In genomic region chr4:84456853-84457249, GRCm38 (mm10) we compare ENCODE assay signal across 18 mouse cellular contexts.
DNase-seq lines count a peak whose midpoint lies in the region; ATAC-seq and TF ChIP-seq lines count a peak whose summit lies in the region.
"Had no signal": no experiment of that assay in that cellular context is flagged by ENCODE, and none has a peak within 500 bp of the region (broad histone marks: within the 10 kb centered on the region; RNA-seq: fewer than 3 reads in every experiment).

No protein-coding gene starts in this region.

- no peaks in the 10 kb centered on the region for H3K36me3 ChIP-seq in forebrain, embryonic 13.5 days (ENCODE audit: poor library complexity, severe bottlenecking)
- no peaks in the 10 kb centered on the region for H3K36me3 ChIP-seq in forebrain, postnatal 0 days (ENCODE audit: insufficient read depth)
- H3K36me3 ChIP-seq in midbrain, postnatal 0 days (ENCODE audit: insufficient read depth, low read length) = no peaks in the 10 kb centered on the region
- H3K36me3 ChIP-seq in midbrain, embryonic 10.5 days = no peaks in the 10 kb centered on the region
- no peaks in the 10 kb centered on the region for H3K36me3 ChIP-seq in limb, embryonic 15.5 days
- H3K36me3 ChIP-seq: heart, embryonic 10.5 days; intestine, embryonic 15.5 days had no signal

- no peak overlapping the region for H3K9ac ChIP-seq in forebrain, embryonic 13.5 days
- no peak overlapping the region for H3K9ac ChIP-seq in forebrain, postnatal 0 days
- H3K9ac ChIP-seq in midbrain, postnatal 0 days (replicated peaks; ENCODE audit: low read length, poor library complexity, severe bottlenecking) = no peak overlapping the region
- no peak overlapping the region for H3K9ac ChIP-seq in limb, embryonic 15.5 days
- H3K9ac ChIP-seq: intestine, embryonic 15.5 days; lung, embryonic 14.5 days had no signal

- ATAC-seq in forebrain, embryonic 13.5 days = no peak
- no peak for ATAC-seq in forebrain, postnatal 0 days
- ATAC-seq in midbrain, postnatal 0 days (ENCODE audit: low FRiP score) = no peak
- ATAC-seq in limb, embryonic 15.5 days (ENCODE audit: insufficient number of reproducible peaks, low FRiP score, low TSS enrichment, low read depth) = no peak
- ATAC-seq: forebrain, embryonic 14.5 days had no signal

- 52% methylated on average over 5 of the region's 5 CpGs for WGBS in forebrain, embryonic 13.5 days
- 62% methylated on average over 5 of the region's 5 CpGs for WGBS in forebrain, postnatal 0 days
- 67% methylated on average over 5 of the region's 5 CpGs for WGBS in midbrain, postnatal 0 days
- WGBS in midbrain, embryonic 10.5 days = 84% methylated on average over 5 of the region's 5 CpGs
- WGBS in limb, embryonic 15.5 days = 40% methylated on average over 5 of the region's 5 CpGs

- H3K27ac ChIP-seq in forebrain, embryonic 13.5 days = no peak overlapping the region
- no peak overlapping the region for H3K27ac ChIP-seq in forebrain, postnatal 0 days (ENCODE audit: low read depth, low read length)
- no peak overlapping the region for H3K27ac ChIP-seq in midbrain, postnatal 0 days (ENCODE audit: low read depth, low read length)
- H3K27ac ChIP-seq in midbrain, embryonic 10.5 days (replicated peaks) = no peak overlapping the region
- H3K27ac ChIP-seq in limb, embryonic 15.5 days = peak overlapping the region; percentile 40; the same call in 1 of the 2 replicates
- H3K27ac ChIP-seq: heart, embryonic 10.5 days; intestine, embryonic 15.5 days had no signal

- H3K4me3 ChIP-seq in forebrain, embryonic 13.5 days = no peak overlapping the region
- H3K4me3 ChIP-seq in forebrain, postnatal 0 days (ENCODE audit: low read depth, low read length) = no peak overlapping the region
- no peak overlapping the region for H3K4me3 ChIP-seq in midbrain, postnatal 0 days (ENCODE audit: low read depth, low read length)
- no peak overlapping the region for H3K4me3 ChIP-seq in midbrain, embryonic 10.5 days
- H3K4me3 ChIP-seq in limb, embryonic 15.5 days = no peak overlapping the region
- H3K4me3 ChIP-seq: heart, embryonic 10.5 days; intestine, embryonic 15.5 days had no signal

- H3K4me2 ChIP-seq in forebrain, embryonic 13.5 days = 0 out of 2 replicates have a peak overlapping the region, but pooled peaks have one; percentile 22
- H3K4me2 ChIP-seq in forebrain, postnatal 0 days (ENCODE audit: low read depth) = no peak overlapping the region
- H3K4me2 ChIP-seq in midbrain, postnatal 0 days (ENCODE audit: low read depth, low read length, poor library complexity, severe bottlenecking) = peak overlapping the region; percentile 20
- H3K4me2 ChIP-seq in limb, embryonic 15.5 days = peak overlapping the region; percentile 19; the same call in 1 of the 2 replicates
- H3K4me2 ChIP-seq: intestine, embryonic 15.5 days; lung, embryonic 14.5 days had no signal

- no peaks in the 10 kb centered on the region for H3K27me3 ChIP-seq in forebrain, embryonic 13.5 days
- H3K27me3 ChIP-seq in forebrain, postnatal 0 days (ENCODE audit: insufficient read depth, low read length) = no peaks in the 10 kb centered on the region
- no peaks in the 10 kb centered on the region for H3K27me3 ChIP-seq in midbrain, postnatal 0 days (ENCODE audit: insufficient read depth, low read length)
- no peaks in the 10 kb centered on the region for H3K27me3 ChIP-seq in midbrain, embryonic 10.5 days (ENCODE audit: low read depth, poor library complexity, severe bottlenecking)
- no peaks in the 10 kb centered on the region for H3K27me3 ChIP-seq in limb, embryonic 15.5 days
- H3K27me3 ChIP-seq: CH12.LX; intestine, embryonic 15.5 days had no signal

- DNase-seq in forebrain, postnatal 0 days = no peak
- no peak for DNase-seq in midbrain, postnatal 0 days (ENCODE audit: low spot score)
- DNase-seq in midbrain, embryonic 10.5 days (ENCODE audit: low spot score) = no peak
- no peak for DNase-seq in embryo, embryonic 11 days
- no peak for DNase-seq in urinary bladder, postnatal 36 days (ENCODE audit: low spot score in 2 of 2)
- DNase-seq in frontal cortex, postnatal 10 days (ENCODE audit: low spot score in 2 of 2) = no peak
- DNase-seq: adrenal gland, postnatal 36 days; cerebellum, adult 9-11 months; gastrocnemius, postnatal 14 days; layer of hippocampus, postnatal 36 days; thymus, postnatal 14 days had no signal

- TF ChIP-seq CTCF in forebrain, postnatal 0 days (IDR thresholded peaks at IDR 0.05; ENCODE audit: low read depth) = no peak
- TF ChIP-seq CTCF in midbrain, postnatal 0 days (IDR thresholded peaks at IDR 0.05) = no peak

- H3K4me1 ChIP-seq in forebrain, embryonic 13.5 days = peaks cover 19% of the 10 kb centered on the region; the same call in 1 of the 2 replicates
- no peaks in the 10 kb centered on the region for H3K4me1 ChIP-seq in forebrain, postnatal 0 days (ENCODE audit: insufficient read depth)
- no peaks in the 10 kb centered on the region for H3K4me1 ChIP-seq in midbrain, postnatal 0 days (ENCODE audit: insufficient read depth, low read length)
- H3K4me1 ChIP-seq in midbrain, embryonic 10.5 days = peaks cover 10% of the 10 kb centered on the region; the same call in 1 of the 2 replicates
- H3K4me1 ChIP-seq in limb, embryonic 15.5 days = peaks cover 29% of the 10 kb centered on the region
- H3K4me1 ChIP-seq: heart, embryonic 10.5 days; intestine, embryonic 15.5 days had no signal

- no peaks in the 10 kb centered on the region for H3K9me3 ChIP-seq in forebrain, embryonic 13.5 days (replicated peaks)
- H3K9me3 ChIP-seq in forebrain, postnatal 0 days (ENCODE audit: low read length) = no peaks in the 10 kb centered on the region
- H3K9me3 ChIP-seq in midbrain, postnatal 0 days (ENCODE audit: low read length) = no peaks in the 10 kb centered on the region
- H3K9me3 ChIP-seq in midbrain, embryonic 10.5 days (replicated peaks) = no peaks in the 10 kb centered on the region
- no peaks in the 10 kb centered on the region for H3K9me3 ChIP-seq in limb, embryonic 15.5 days
- H3K9me3 ChIP-seq: heart, embryonic 10.5 days; intestine, embryonic 15.5 days had no signal
